Comparison of ENCODE assay signal across 30 mouse cellular contexts in the genomic region with DNA sequence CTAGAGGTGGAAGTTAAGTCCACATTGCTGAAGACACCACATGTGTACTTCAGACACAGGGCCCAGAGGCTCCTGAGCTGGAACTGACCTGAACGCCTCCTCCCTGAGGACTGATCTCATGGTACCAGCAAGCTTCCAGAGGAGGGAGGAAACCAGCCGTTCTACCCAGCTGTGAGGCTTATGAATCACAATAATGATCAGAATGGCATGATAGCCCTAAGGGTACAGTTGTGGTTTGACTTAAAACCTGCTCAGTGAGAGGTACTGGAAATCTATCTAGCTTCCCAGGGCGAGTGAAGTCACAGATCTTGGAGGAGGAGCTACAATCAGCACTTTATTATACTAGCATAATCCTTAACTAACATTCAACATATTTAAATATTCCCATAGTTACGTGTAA. TPM values are rescaled to one million over a fixed set of nuclear protein-coding genes. Genes with fewer than 3 reads are reported as not detected.
"Had no signal": no experiment of that assay in that cellular context is flagged by ENCODE, and none has a peak within 500 bp of the region (broad histone marks: within the 10 kb centered on the region; RNA-seq: fewer than 3 reads in every experiment).

No protein-coding gene starts in this region.

- H3K4me1 ChIP-seq: lung, embryonic 15.5 days; midbrain, embryonic 13.5 days; midbrain, embryonic 15.5 days; neural tube, embryonic 13.5 days; neural tube, embryonic 15.5 days had no signal

- H3K9ac ChIP-seq: liver, postnatal 0 days; lung, embryonic 15.5 days; midbrain, embryonic 13.5 days; midbrain, embryonic 15.5 days; neural tube, embryonic 13.5 days; neural tube, embryonic 15.5 days had no signal

- H3K4me3 ChIP-seq: lung, embryonic 15.5 days; megakaryocyte, embryonic 14.5 days; midbrain, embryonic 13.5 days; midbrain, embryonic 15.5 days; myocyte; neural tube, embryonic 13.5 days; neural tube, embryonic 15.5 days had no signal

- H3K27me3 ChIP-seq: lung, embryonic 15.5 days; midbrain, embryonic 15.5 days; neural tube, embryonic 15.5 days had no signal

- H3K9me3 ChIP-seq: lung, embryonic 15.5 days; megakaryocyte, embryonic 14.5 days; midbrain, embryonic 13.5 days; midbrain, embryonic 15.5 days; neural tube, embryonic 13.5 days; neural tube, embryonic 15.5 days had no signal

- H3K4me2 ChIP-seq: lung, embryonic 15.5 days; midbrain, embryonic 11.5 days; midbrain, embryonic 13.5 days; midbrain, embryonic 15.5 days; neural tube, embryonic 13.5 days; neural tube, embryonic 15.5 days had no signal

- ATAC-seq: liver, postnatal 0 days; lung, postnatal 0 days; midbrain, embryonic 13.5 days; midbrain, embryonic 15.5 days had no signal

- H3K36me3 ChIP-seq: lung, embryonic 15.5 days; midbrain, embryonic 13.5 days; midbrain, embryonic 15.5 days; neural tube, embryonic 13.5 days; neural tube, embryonic 15.5 days had no signal

- H3K27ac ChIP-seq: lung, embryonic 15.5 days; macrophage; midbrain, embryonic 13.5 days; midbrain, embryonic 15.5 days; neural tube, embryonic 13.5 days; neural tube, embryonic 15.5 days had no signal

- DNase-seq: liver, postnatal 0 days; lung, adult 2 months; lung, postnatal 14 days; lung, postnatal 36 days; retina, postnatal 1 day; right cerebral cortex, adult 18-20 months; right cerebral cortex, postnatal 25 days; right cerebral cortex, postnatal 4 days; spleen, adult 18-20 months; thymus, adult 2 months; thymus, postnatal 25 days; thymus, postnatal 4 days had no signal

RNA-seq across cellular contexts. Expression of a gene that starts 11.7 kb away (rescaled TPM):
- total RNA-seq: megakaryocyte progenitor cell, adult 5-6 weeks; midbrain, postnatal 0 days had no signal
- polyA plus RNA-seq: liver, postnatal 0 days; lung, adult 2 months; lung, embryonic 15.5 days; lung, postnatal 0 days; macrophage; midbrain, embryonic 11.5 days; midbrain, embryonic 13.5 days; midbrain, embryonic 15.5 days; midbrain, postnatal 0 days; myocyte; neural tube, embryonic 11.5 days; neural tube, embryonic 13.5 days; neural tube, embryonic 15.5 days; small intestine, adult 2 months; stomach, embryonic 14.5 days; stomach, embryonic 16.5 days; testis, adult 2 months; thymus, adult 2 months; urinary bladder, adult 2 months had no signal
